Mouse (Mus musculus): ENCODE results near the gene Gpc6.

Gene Gpc6

DNA sequence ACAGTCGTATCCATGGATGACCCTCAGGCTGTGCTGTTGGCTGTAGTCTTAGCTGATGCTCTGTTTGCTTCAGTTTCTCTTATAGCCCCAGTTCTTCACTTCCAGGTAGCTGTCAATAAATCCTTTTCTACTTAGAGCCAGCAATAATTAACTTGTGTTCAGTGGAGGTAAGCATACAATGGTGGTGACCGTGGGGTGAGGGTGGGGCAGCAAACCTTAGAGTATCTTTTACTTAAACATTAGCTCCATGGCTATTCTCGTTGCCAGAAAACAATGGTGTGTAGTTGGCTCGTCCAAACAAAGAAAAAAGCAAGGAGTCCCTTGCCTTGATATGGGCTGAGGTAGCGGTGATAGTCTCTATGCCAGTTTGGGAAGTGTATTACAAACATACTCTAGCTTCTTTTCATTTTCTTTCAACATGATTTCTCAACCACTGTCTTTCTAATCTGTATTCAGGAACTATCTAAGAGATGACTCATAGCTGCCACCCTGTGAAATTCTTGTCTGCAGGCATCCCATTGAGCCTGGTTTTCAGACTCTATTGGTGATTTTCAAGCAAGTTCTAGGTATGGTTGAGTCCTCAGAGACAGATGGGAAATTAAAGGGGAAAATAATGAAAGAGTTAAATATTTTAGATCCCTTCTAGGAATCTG lies 22.9 kb downstream of the Gpc6 start:
- DNase-seq = no peak

DNA sequence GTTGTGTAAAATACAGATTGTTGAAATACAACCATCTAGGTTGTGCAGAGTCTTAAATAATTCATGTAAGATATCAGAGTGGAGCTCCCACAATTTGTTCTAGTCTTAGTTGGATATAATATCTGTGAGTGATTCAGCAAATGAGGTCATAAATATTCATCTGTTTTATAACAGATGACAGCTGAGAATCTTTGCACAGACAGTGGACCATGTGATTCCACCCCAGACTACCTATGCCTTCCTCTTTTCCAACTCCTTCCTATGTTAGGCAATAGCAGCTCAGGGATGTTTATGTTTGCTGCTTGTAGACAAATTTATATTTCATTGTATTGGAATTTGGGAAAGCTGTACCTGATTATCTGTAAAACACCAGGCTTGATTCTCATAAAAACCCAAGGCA lies 32.0 kb downstream of the Gpc6 start:
- no peak for DNase-seq

DNA sequence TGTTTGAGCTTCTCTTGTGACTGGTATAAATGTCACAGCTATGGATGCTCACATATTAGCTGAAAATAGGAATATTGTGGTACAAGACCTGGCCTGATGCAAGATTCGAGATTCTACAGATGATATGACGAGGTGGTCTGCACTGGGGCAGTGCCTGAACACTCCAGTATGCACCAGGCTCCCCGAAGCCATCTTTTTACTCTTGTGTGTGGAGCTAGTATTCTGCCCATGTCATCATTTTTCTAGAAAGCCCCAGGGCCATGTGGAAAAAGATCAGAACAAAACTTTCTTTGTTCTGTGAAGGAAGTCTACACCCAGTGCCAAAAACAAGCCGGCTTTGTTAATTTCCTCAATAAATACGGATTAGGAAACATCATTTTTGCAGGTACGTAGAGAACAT lies 39.7 kb downstream of the Gpc6 start:
- no peak for DNase-seq

DNA sequence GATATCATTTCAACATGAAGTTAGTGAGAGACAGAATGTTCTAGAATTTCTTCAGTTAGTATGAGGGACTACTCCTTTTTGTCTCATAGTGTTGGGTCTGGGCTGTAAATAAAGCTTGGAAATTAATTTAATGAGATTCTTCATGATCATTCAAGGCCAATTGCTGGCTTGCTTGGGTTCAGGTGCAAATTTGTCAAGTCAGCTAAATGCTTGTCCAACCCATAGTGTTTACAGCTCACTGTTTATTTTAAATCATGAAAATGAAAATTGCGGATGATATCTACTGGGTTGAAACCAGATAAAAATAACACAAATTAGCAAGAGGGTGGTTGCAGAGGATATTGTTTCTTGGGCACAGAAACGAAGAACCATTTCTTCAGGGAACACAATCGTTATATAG lies 49.6 kb downstream of the Gpc6 start:
- no peak for DNase-seq

DNA sequence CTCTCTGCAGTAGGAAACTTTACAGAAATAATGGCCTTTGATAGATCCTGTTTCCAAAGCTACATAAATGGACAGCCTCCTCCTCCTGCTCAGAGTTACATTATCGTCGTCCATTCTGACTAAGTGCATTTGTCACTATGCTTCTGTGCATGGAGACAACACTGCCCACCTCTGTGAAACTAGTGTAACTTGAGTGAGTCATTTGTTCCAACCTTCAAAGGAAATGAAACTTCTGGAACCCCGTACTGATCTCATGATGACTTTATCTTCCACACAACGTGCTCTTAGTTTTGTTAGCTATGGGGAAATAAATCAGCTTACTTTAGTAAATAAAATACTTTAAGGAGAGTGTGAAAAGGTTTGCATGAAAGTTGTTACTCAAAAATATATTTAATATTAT lies 50.1 kb downstream of the Gpc6 start:
- no peak for DNase-seq

DNA sequence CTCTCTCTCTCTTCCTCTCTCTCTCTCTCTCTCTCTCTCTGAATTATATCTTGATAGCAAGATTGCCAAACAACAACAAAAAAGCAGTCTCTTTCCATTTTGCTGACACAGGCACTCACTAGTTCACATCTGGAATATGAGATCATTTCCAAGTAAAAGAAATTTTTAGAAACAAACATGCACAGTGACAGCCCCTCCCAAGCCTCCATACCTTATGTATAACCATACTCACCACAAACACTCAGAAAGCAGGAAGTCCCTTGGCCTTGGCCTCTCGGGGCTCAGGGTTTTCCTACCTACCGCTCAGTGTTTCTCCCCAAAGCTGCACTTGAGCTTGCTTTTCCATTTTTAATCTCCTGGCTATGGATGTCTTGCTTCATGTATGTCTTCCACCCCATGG lies 52.1 kb downstream of the Gpc6 start:
- DNase-seq = no peak

DNA sequence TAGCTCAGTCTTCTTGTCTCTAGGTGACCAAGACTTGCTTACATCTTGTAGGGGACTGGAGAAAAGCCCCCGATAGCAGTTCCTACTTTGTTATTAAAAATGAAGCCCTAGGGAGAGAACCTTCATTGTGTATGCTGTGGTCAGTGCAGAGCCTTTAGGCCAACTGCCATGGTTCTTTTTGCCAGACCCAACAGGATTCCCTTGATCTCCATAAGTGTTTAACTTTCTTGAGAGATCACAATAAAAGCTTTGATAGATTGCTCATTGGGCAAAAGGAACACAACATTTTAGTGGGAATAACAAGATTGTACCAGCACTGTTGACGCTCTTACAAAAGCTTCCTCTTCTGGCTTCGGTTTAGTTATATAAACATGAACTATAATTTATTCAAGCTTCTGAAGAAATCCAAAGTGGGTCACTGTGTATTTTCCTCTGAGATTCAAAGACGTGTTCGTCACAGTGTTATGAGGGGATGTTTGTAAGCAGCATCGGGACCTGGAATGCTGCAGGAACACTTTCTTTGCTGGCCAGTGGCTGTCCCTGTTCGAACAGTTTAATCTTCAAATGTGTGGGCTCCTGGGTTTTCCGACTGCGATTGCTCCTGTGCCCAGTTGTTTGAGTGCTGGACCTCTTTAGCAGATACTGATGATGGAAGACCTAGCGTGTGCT lies 54.7 kb downstream of the Gpc6 start:
- DNase-seq = no peak

DNA sequence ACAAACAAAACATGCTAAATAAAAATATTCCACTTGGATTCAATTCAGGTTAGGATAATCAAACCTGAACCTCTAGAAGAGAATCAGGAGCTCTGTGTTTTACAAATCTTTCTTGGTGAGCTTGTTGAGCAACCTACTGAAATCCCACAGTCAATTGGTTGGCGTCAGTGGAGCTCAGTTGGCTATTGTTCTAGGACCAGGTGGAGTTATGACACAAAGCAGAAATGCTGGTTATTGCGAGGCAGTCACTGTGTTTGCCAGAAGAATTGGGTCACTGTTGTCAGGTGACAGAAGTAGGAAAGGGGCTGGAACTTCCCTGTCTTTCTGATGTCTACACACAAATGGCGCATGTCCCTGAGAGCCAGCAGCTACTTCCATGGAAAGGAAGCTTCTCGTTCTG lies 56.6 kb downstream of the Gpc6 start:
- no peak for DNase-seq

DNA sequence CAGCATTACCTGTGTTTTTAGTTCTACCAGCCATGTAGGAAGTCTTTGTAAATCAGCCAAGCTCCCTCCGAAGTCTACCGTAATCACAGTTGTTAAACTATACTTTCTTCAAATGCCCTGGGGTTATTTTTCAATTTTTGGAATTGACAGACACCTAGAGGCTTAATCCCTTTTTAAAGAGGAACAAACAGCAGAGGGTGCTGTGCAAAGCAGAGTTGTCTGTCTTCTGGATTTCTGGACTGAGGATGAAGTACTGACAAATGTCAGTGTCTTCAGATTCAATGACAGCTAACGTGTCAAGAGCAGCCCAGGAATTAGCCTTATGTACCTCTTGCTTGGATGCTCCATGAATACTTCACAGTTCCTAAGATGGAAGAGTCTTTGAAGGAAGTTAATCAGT lies 62.2 kb downstream of the Gpc6 start:
- no peak for DNase-seq

DNA sequence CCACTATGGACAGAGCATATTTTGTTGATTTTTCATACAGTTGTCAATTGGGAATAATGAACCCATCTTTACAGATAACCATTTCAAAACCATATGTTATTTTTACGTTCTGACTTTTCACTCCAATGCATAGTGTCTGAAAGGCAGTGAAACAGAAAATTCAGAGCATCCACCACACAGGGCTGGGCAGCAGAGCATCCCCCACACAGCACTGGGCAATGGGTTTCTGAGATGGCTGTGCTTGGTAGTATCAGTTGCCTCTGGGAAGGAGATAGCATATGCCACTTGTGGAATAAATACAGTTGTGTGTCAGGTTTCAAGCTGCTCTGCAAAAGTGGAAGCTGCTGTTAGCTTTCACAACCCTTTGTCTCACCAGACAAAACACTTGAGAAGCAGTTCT lies 75.3 kb downstream of the Gpc6 start:
- DNase-seq = no peak

DNA sequence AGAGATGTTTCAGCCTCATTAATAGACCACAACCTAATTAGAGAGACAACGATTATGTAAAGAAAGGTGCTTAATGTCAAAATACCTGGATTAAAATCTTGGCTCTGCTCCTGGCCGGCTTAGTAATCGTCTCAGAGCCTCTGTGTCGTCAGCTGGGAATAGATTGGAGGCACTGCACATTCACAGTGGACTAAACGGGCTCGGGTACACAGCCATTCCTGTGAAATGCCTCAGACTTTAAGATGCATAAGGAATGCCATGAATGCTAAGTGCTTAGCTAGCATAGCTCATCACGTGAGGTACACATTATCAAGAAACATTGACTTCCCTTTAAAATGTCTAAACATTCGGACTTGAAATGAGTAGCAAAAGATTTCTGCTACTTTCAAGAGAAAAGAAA lies 77.2 kb downstream of the Gpc6 start:
- DNase-seq = no peak

DNA sequence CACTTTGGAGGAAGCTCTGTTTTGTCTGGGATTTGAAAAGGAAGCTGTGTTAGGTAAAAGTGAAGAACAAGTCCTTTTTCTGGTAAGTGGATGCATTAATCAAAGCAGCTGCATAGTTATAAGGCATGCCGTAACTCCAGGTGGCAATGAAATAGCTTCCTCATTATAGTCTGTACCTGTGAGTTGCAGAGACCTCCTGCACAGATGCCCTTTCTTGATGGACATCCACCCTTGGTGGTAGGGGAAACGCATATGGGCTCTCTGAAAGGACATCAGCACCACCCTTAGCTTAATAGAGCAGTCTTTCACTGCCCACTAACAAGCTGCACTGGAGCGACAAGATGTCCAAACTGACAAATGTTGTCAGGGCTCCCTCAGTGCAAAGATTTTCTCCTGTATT lies 83.7 kb downstream of the Gpc6 start:
- DNase-seq = no peak

DNA sequence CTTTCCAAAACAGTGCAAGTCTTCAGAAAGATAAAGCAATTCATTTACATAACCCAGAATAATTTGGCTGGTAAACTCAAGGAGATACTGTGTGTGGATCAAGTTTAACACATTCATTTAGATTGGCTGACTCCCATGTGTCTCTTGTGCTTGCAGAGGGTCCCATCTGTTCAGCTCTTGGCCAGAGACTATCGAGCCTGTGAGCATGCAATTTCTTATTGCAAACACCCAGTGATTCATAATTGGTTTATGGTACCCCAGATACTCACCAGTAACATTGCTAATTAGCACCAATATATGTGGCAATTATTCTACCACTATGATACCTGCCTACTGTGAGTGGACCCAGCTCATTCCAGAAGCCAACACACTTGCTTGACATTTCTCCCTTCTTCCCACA lies 87.9 kb downstream of the Gpc6 start:
- no peak for DNase-seq

DNA sequence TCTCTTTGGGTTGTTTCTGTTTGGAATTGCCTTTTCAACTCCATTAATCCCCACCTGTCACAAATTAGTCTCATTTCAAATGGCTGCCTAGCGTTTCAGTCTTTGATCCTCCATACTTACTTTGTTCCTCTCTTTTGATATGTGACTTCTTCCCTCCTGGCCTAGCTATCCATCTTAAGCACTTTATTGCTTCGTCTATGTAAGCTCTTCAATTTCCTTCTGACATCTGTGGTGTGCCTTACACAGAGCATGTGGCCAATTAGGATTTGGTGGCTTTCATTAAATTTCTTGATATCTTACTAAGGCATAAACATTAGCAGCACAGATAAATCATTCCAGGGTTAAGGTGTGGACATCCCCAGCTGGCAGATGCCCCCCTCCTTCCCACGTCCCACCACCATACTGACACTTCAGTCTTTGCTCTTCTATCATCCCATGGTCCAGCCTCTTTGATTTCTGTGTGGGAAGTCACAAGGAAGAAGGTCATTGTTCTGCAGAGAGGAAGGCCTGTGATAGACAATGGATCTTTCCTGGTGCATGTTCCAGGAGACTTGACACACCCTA lies 88.5 kb downstream of the Gpc6 start:
- no peak for DNase-seq

DNA sequence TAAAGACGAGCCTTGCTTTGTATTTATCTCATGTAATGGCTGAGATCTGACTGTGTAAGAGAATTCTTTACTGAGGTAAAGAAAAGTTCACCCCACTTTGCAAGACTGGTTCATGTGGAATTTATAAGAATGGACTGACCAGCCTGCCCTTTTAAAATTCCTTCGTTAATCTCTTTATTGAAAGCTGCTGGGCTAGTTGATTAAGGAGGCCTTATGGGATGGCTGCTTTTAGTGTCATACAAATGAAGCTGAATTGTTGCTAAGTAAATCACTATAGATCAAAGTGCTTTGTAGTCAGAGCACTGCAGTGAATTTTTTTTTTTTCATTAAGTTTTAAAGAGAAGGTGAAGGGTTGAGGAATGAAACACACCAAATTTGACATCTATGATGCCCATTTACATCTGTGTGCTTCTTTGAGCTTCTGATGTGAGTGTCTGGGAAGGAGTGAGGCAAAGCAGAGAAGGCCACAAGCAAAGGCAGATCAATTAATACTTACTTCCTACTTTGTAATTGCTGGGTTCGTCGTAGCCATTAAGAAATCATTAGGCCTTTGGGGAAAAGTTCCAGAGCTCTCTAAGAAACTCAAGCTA lies 90.3 kb downstream of the Gpc6 start:
- DNase-seq = no peak

DNA sequence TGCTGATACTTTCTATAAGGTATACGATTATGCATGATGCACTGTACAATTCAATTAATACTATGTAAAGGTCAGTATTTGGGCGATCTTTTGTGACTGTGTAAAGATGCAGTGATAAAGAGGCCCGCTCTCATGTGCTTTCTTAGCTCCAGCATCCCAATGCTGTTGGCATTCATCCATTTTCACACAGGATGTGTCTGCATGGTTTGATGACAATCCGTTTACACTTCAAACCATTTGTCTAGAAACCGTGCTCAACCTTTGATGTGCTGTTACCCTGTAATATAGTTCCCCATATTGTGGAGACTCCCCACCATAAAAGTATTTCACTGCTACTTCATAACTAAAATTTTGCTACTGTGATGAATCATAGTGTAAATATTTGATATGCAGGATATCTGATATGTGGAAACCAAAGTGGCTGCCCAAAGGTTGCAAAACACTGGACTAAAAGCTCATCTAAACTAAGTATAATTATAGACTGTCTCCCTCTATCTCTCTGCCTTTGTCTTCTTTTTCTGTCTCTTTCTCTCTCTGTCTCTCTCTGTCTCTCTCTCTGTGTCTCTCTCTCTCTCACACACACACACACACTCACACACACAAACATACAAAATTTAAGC lies 97.2 kb downstream of the Gpc6 start:
- DNase-seq = no peak

DNA sequence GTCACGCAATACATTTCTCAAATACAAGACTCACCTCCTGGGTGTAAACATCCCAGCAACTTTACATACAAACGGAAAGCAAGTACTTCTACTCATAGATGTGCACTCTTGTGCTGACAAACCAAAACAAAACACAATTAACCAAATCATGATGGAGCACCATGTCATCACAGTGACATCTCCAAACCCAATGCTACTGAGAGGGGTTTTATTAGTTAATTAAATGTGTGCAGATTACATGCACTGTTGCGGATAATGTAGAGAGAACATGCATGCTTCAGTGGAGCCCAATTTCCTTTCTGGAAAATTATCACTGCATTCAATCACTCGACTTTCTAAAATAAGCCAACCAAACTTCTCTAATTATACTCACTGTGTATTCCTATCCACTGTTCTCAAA lies 109.0 kb downstream of the Gpc6 start:
- DNase-seq = no peak

DNA sequence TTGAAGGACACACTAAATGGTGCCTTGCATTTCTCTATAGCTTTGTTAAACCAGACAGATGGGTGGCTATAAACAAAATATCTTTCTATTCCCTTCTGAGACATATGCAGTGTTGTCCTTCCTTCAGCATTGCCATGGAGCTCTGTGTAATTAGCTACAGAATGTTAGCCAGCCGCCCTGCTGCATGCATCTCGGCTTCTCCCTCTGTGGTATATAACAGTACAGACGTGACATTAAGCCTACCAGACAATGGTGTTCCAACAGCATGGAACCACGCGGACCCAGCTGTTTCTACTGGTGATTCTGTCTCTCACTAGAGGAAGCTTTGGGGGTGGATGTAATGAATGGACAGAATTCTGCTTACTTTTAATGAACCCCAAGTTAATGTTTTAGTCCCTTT lies 115.9 kb downstream of the Gpc6 start:
- no peak for DNase-seq

DNA sequence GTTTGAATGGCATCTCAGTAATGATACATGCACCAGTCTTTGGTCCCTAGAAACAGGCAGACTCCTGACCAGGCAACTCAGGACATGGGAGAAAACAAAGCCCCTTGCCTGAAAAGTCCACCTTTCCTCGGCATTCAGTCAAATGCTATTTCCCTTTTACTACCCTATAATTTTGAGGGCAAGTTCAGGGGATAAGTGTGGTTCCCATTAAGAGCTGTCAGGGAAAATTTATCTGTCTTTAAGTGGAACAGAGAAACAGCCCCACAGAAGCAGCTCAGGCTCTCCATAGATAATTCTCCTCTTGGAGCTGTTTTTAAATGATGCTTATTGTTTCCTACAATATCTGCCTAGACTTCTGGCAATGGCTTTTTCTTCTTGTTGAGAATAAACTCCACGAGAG lies 123.8 kb downstream of the Gpc6 start:
- DNase-seq = no peak

DNA sequence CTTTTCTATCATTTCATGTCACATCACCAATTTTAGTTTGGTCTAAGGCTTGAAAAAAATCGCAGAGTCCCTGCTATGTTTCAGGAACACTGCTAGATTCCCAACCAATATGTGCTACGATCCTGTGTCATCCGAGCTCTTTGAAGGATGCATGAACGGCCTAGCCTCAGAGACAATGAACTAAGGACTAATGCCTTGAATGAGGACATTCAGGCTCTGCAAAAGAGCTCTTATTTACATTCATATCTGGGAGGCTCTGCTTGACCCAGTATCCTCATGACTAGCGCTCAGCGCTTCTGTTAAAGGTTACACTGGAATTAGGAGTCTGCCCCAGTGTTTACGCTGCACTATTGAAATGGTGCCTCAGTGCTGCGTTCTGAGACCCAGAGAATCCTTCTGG lies 125.8 kb downstream of the Gpc6 start:
- no peak for DNase-seq

DNA sequence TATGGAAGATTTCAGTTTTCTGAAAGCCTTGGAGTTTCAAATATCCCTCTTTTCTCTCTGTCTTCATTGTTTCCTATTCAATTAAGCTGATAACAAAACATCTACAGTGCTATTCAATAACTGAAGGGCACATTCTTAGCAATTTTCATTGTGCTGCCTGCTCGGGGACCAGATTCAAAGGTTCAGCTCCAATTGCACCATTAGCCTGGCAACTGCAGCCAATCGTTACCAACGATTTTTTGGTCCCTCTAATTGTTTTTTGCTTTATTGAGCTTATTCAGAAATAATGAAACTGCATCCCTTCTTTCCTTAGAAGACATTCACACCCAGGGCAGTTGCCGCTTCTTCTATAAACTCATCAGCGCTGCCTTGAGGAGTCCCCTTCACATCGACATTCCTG lies 128.2 kb downstream of the Gpc6 start:
- DNase-seq = no peak

DNA sequence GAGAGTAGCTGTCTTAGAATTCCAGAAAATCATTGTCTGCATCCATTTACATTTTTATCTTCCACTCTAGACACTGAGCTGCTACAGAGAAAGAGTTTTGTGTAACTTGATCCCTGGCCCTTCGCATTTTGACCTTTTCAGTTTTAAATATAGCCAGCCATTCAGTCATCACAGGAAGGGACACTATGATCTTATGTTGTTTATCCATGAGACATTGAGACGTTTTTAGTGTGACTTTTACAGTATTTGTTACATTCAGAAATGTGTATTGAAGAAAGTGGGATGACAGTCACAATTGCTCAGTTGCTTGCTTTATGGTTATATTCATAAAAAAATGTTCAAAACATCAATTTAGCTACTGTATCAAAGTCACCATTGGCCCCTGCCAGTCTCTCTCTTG lies 130.0 kb downstream of the Gpc6 start:
- no peak for DNase-seq

DNA sequence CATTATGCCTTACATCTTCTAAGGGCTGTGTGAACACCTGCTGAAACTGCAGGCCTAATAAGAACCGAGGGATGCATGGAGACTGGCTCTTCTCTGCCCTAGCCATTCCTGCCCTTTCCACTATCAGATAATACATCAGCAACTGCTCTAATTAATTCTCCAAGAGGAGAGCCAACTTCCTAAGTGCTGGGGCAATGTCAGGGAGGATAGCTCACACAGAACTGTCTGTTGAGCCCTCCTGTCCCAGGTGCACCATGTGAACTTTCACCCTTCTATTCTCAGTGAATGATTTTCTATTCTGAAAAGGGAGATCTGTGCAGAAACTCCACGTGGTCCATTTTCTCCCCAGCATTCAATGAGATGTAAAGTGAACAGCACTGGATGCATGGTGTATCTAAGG lies 136.0 kb downstream of the Gpc6 start:
- no peak for DNase-seq

DNA sequence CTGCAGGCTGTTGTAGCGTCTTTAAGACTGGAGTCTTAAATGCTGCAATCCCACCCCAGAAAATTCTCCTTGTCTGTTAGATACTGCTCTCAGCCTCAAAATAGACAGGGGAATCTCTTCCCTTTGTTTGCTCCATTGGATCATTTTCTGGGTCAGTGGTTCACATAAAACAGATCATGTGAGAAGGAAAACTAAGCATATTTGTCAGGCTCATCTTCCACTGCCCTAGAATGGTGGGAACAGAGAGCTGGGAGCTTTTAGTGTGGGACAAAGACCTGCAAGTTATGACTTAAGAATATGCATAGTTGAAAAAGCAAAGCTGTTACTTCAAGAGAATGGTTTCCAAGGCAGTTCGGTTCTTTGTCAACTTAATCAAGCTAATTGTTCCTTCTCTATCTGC lies 136.4 kb downstream of the Gpc6 start:
- DNase-seq = no peak
